Mouse (Mus musculus) adipose tissue, adult 10 weeks (tissue): ENCODE results near the gene Tpo. TPM values are rescaled to one million over a fixed set of nuclear protein-coding genes. Genes with fewer than 3 reads are reported as not detected.

Experiments used
- polyA plus RNA-seq: library from polyadenylated mRNA; stranded (reverse); fragments of 350-450 nt; fragmentation: Illumina TruSeq; extraction: RNeasy Lipid Tissue Mini Kit (QIAGEN cat#74804); gene quantifications from one replicate; pipeline ENCODE4 v1.2.3, GENCODE M21; 2014; ENCODE audit warnings: low read depth, low replicate concordance

The Tpo gene
- not detected for polyA plus RNA-seq

DNA sequence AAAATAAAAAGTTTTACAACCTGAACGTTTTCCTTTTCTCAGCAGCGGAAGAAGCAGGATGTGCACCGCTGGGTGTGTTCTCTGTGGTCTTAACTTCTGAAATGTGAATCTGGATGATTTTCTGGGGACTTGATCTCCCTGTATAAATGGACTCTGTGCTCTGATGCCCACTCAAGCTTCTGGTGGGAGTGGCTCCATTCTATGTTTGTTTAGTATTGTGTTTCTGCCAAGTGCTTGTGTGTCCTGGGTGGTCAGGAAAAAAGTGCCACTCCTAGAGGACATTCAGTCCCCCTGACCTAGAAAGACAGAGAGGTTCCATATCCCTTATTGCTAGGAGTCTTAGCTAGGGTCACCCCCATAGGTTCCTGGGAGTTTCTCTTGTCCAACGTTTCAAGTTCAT is at the start of gene Tpo:
TSS of gene Tpo (minus strand) at position 101 of the 400 bp plus-strand sequence.

Other genes with a start within 250 kb of the Tpo start
- 74.1 TPM for gene Pxdn, start 195.0 kb downstream of the Tpo start, polyA plus RNA-seq
- gene Sntg2, start 240.8 kb upstream of the Tpo start, polyA plus RNA-seq, result 2.2 TPM